Mouse (Mus musculus): ENCODE measurements around the gene Rab40c. TPM values are rescaled to one million over a fixed set of nuclear protein-coding genes. Genes with fewer than 3 reads are reported as not detected.

Gene Rab40c
- total RNA-seq (2021), result 10 to 100 TPM; 53.7 to 57.3 TPM
- long read RNA-seq, experiment 1, transcript Rab40c-207 (6 exons, 2,506 nt), result minor isoform, 20 of 73 reads
- long read RNA-seq, experiment 1, transcript Rab40c-201 (7 exons, 2,466 nt), result major isoform, 31 of 73 reads
- long read RNA-seq, experiment 1, partial matches to known transcripts, result 3 of 73 reads
- long read RNA-seq, experiment 1, other reads (novel, unspliced or antisense), result 18 of 73 reads
- long read RNA-seq, experiment 2, transcript Rab40c-201 (7 exons, 2,466 nt), result major isoform, 49 of 97 reads
- long read RNA-seq, experiment 2, transcript Rab40c-207 (6 exons, 2,506 nt), result minor isoform, 29 of 97 reads
- long read RNA-seq, experiment 2, partial matches to known transcripts, result 6 of 97 reads
- long read RNA-seq, experiment 2, other reads (novel, unspliced or antisense), result 13 of 97 reads

- DNase-seq (ENCODE audit: low spot score in 2 of 2), result peak; percentile 40 to 48
Observed at GRCm38 (mm10) chr17:25919144-25919785, at the start of gene Rab40c. TSS of gene Rab40c (minus strand) at chr17:25919727.

GRCm38 (mm10) chr17:25968176-25968575 is 48.6 kb upstream of the Rab40c start:
- DNase-seq (ENCODE audit: low spot score in 2 of 2), result no peak
- intact Hi-C loops (cut with DNase I), result no loop called here

More at GRCm38 (mm10) chr17:25919144-25919785, at the start of gene Rab40c:
- intact Hi-C loops (cut with DNase I), result no loop called here

GRCm38 (mm10) chr17:25967652-25968051 is 48.1 kb upstream of the Rab40c start:
- DNase-seq (ENCODE audit: low spot score in 2 of 2), result no peak
- intact Hi-C loops (cut with DNase I), result no loop called here

GRCm38 (mm10) chr17:25964271-25964670 is 44.7 kb upstream of the Rab40c start:
- no peak for DNase-seq (ENCODE audit: low spot score in 2 of 2)
- intact Hi-C loops (cut with DNase I), result no loop called here

- no peak for DNase-seq (ENCODE audit: low spot score in 2 of 2)
- intact Hi-C loops (cut with DNase I), result no loop called here
Observed at GRCm38 (mm10) chr17:25962413-25962905, 42.9 kb upstream of the Rab40c start.

- DNase-seq (ENCODE audit: low spot score in 2 of 2), result no peak
- intact Hi-C loops (cut with DNase I), result no loop called here
Observed at GRCm38 (mm10) chr17:25961566-25961965, 42.0 kb upstream of the Rab40c start.

- DNase-seq (ENCODE audit: low spot score in 2 of 2), result no peak
Observed at GRCm38 (mm10) chr17:25959630-25960467, 40.3 kb upstream of the Rab40c start.

GRCm38 (mm10) chr17:25958771-25959494 is 39.4 kb upstream of the Rab40c start:
- no peak for DNase-seq (ENCODE audit: low spot score in 2 of 2)
- intact Hi-C loops (cut with DNase I), result no loop called here

More at GRCm38 (mm10) chr17:25959630-25960467, 40.3 kb upstream of the Rab40c start:
- intact Hi-C loops (cut with DNase I), result no loop called here

- intact Hi-C loops (cut with DNase I), result no loop called here
- DNase-seq (ENCODE audit: low spot score in 2 of 2), result no peak
Observed at GRCm38 (mm10) chr17:25957586-25958051, 38.1 kb upstream of the Rab40c start.

GRCm38 (mm10) chr17:25956631-25957030 is 37.1 kb upstream of the Rab40c start:
- DNase-seq (ENCODE audit: low spot score in 2 of 2), result no peak
- intact Hi-C loops (cut with DNase I), result no loop called here

- DNase-seq (ENCODE audit: low spot score in 2 of 2), result no peak
- intact Hi-C loops (cut with DNase I), result no loop called here
Observed at GRCm38 (mm10) chr17:25956201-25956600, 36.7 kb upstream of the Rab40c start.

- no peak for DNase-seq (ENCODE audit: low spot score in 2 of 2)
- intact Hi-C loops (cut with DNase I), result no loop called here
Observed at GRCm38 (mm10) chr17:25955736-25956135, 36.2 kb upstream of the Rab40c start.

- intact Hi-C loops (cut with DNase I), result no loop called here
- DNase-seq (ENCODE audit: low spot score in 2 of 2), result no peak
Observed at GRCm38 (mm10) chr17:25954671-25955070, 35.1 kb upstream of the Rab40c start.

- intact Hi-C loops (cut with DNase I), result no loop called here
- no peak for DNase-seq (ENCODE audit: low spot score in 2 of 2)
Observed at GRCm38 (mm10) chr17:25953161-25953560, 33.6 kb upstream of the Rab40c start.

GRCm38 (mm10) chr17:25951803-25952623 is 32.5 kb upstream of the Rab40c start, which contains the start of gene A930017K11Rik:
TSS of gene A930017K11Rik (minus strand) at chr17:25952565.
- intact Hi-C loops (cut with DNase I), result no loop called here
- DNase-seq (ENCODE audit: low spot score in 2 of 2), result no peak

- intact Hi-C loops (cut with DNase I), result no loop called here
- DNase-seq (ENCODE audit: low spot score in 2 of 2), result no peak
Observed at GRCm38 (mm10) chr17:25951225-25951802, 31.8 kb upstream of the Rab40c start.

- no peak for DNase-seq (ENCODE audit: low spot score in 2 of 2)
- intact Hi-C loops (cut with DNase I), result no loop called here
Observed at GRCm38 (mm10) chr17:25950706-25951105, 31.2 kb upstream of the Rab40c start.

- no peak for DNase-seq (ENCODE audit: low spot score in 2 of 2)
- intact Hi-C loops (cut with DNase I), result no loop called here
Observed at GRCm38 (mm10) chr17:25949981-25950380, 30.5 kb upstream of the Rab40c start.
